Mouse (Mus musculus): ENCODE results near the gene Pds5b. TPM values are rescaled to one million over a fixed set of nuclear protein-coding genes. Genes with fewer than 3 reads are reported as not detected.
A peak's percentile ranks its signal among the peaks of the same experiment; 100 is the strongest.
"Not testable (repeated sequence)": the region's sequence is repeated elsewhere in the genome, so short reads cannot be mapped to it uniquely, and the experiment has no call there.

The Pds5b gene
- polyA plus RNA-seq, 1 experiment: 4.3 TPM

GRCm38 (mm10) chr5:150822781-150823180 is 149.2 kb downstream of the Pds5b start:
- peak; percentile 6 for DNase-seq (ENCODE audit: low read depth)

- DNase-seq (ENCODE audit: low read depth): peak; percentile 22
Measured at GRCm38 (mm10) chr5:150823361-150823760, 149.8 kb downstream of the Pds5b start.

DNA sequence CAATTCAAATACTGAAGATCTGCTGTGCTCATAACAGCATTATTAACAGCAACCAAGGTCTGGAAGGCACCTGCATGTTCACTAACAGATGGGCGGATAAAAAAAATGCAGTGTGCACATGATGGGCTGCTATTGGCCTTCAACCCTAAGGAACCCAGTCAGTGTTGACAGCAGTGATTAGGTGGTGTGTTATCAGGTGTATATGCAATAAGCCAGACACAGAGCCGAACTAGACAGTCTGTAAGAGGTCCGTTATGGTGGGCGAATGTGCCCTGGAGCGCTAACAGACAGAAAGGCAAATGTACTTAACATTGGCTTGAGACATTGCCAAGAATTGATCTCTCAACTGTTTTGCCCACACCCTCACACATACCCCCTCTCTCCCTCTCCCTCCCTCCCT is 156.0 kb downstream of the Pds5b start:
- DNase-seq (ENCODE audit: low read depth): no peak

- no peak for DNase-seq (ENCODE audit: low read depth)
Measured at GRCm38 (mm10) chr5:150830718-150831117, 157.2 kb downstream of the Pds5b start.

DNA sequence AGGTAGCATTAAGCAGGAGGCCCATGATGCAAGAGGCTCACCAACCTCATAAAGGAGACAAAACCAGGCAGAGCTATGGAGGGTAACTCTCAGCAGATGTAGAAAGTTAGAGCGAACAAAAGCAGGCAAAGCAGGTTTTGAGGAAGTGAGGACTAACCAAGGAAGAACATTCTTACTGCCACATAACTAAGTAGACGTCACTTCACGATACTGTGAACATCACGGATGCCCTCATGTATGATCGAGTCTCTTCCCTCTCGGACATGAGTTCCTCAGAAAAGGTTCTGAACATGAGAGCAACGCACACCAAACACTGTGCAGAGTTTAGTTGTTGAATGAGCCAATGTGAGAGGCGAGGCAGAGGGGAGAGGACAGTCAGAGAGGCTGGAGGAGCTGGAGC is 163.2 kb downstream of the Pds5b start:
- no peak for DNase-seq (ENCODE audit: low read depth)

- DNase-seq (ENCODE audit: low read depth): peak; percentile 4
Measured at GRCm38 (mm10) chr5:150839688-150840541, 166.4 kb downstream of the Pds5b start.

DNA sequence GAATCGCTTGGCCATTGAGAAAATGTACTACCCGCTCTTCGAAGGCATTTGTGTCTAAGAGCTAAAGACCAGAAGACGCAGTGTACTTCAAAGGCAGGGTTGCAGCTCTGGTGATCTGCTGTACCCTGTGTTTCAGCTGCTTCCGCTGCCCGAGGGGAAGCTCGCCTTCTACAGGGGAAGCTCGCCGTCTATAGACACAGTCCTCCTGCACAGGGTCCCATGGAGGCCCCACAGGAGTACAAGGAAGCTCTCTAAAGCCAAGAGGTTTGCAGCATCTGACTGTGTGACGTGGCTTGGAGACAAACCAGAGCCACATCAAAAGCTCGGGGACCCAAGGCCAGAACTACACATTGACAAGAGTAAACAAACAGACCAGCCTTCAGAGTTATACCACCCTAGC is 167.1 kb downstream of the Pds5b start:
- DNase-seq (ENCODE audit: low read depth): no peak

GRCm38 (mm10) chr5:150845961-150846360 is 172.4 kb downstream of the Pds5b start:
- no peak for DNase-seq (ENCODE audit: low read depth)

DNA sequence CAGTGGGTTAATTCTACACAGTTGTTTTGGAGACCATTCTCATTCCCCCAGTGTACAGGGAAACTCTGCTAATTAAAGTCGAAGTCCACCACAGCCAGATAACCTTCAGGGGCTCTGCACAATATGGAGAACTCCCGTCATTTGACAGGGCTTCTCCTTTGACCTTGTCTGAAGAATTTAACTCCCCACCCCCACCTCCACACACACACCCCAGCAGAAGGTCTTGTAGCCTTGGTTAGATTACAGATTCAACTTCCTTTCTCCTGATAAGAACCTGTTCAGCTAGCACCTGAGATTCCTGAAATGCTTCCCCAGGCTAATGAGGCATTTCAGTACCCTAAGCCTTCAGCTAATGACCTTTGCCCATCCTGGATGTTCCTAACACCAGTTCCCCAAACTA is 177.3 kb downstream of the Pds5b start:
- DNase-seq (ENCODE audit: low read depth): no peak

DNA sequence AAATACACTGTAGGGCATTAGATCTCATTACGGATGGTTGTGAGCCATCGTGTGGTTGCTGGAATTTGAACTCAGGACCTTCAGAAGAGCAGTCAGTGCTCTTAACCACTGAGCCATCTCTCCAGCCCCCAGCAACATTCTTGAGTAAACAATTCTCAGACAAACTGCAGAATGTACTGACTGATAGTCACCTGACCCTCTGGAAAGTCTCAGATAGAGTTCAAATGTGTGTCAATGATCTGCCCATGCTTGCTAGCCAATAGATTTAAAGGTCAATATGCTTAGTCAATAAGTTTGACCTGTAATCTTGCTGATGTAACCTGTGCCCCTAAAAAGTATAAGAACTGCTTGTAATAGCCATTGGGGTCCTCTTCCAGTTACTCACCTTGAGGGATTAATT is 178.6 kb downstream of the Pds5b start:
- DNase-seq (ENCODE audit: low read depth): not testable (repeated sequence)

GRCm38 (mm10) chr5:150854506-150854905 is 181.0 kb downstream of the Pds5b start:
- no peak for DNase-seq (ENCODE audit: low read depth)

- DNase-seq (ENCODE audit: low read depth): no peak
Measured at GRCm38 (mm10) chr5:150859642-150860194, 186.2 kb downstream of the Pds5b start.

Other genes starting within 250 kb of the Pds5b start
- gene Zar1l, start 155.6 kb upstream of the Pds5b start, polyA plus RNA-seq (2012; rRNA removed): not detected in 2 replicates
- 2.6 and 3.9 TPM in 2 replicates for gene Brca2, start 151.1 kb upstream of the Pds5b start, polyA plus RNA-seq (2012; rRNA removed)
- gene N4bp2l1, start 76.6 kb upstream of the Pds5b start, polyA plus RNA-seq (2012; rRNA removed): 17.6 and 19.9 TPM in 2 replicates
- gene N4bp2l2, start 7.6 kb upstream of the Pds5b start, polyA plus RNA-seq (2012; rRNA removed): 9.4 and 11.1 TPM in 2 replicates